Mouse (Mus musculus) spleen, embryonic (tissue): Measurements from ENCODE around the gene Gm4871.
"Not testable (repeated sequence)": the region's sequence is repeated elsewhere in the genome, so short reads cannot be mapped to it uniquely, and the experiment has no call there.

Experiments used
- CTCF ChIA-PET: fragments of 350-600 bp; sonication (Branson Sonifier 250); formaldehyde crosslinking; loops from one replicate; lab custom pipeline; 2022; lab: Charles Lee

Gm4871 gene

GRCm38 (mm10) chr5:145032391-145032790 is at the start of gene Gm4871:
TSS of gene Gm4871 (minus strand) at chr5:145032754.
- CTCF ChIA-PET: not testable (repeated sequence)

- CTCF ChIA-PET: no interaction called here
These were observed 49.5 kb upstream of the Gm4871 start for GRCm38 (mm10) chr5:145081866-145082613.

GRCm38 (mm10) chr5:145075081-145075480 is 42.5 kb upstream of the Gm4871 start:
- CTCF ChIA-PET: no interaction called here

GRCm38 (mm10) chr5:145071342-145071741 is 38.8 kb upstream of the Gm4871 start:
- CTCF ChIA-PET: no interaction called here

GRCm38 (mm10) chr5:145069707-145070106 is 37.2 kb upstream of the Gm4871 start:
- CTCF ChIA-PET: no interaction called here

- CTCF ChIA-PET: no interaction called here
These were observed 36.3 kb upstream of the Gm4871 start for GRCm38 (mm10) chr5:145068863-145069262.

- CTCF ChIA-PET: no interaction called here
These were observed 32.3 kb upstream of the Gm4871 start for GRCm38 (mm10) chr5:145064765-145065340.

- CTCF ChIA-PET: no interaction called here
These were observed 27.0 kb upstream of the Gm4871 start for GRCm38 (mm10) chr5:145059524-145059923.

- CTCF ChIA-PET: no interaction called here
These were observed 26.2 kb upstream of the Gm4871 start for GRCm38 (mm10) chr5:145058722-145059121.

- CTCF ChIA-PET: no interaction called here
These were observed 25.4 kb upstream of the Gm4871 start for GRCm38 (mm10) chr5:145057907-145058306.

GRCm38 (mm10) chr5:145054187-145054586 is 21.6 kb upstream of the Gm4871 start:
- CTCF ChIA-PET: not testable (repeated sequence)

- CTCF ChIA-PET: not testable (repeated sequence)
These were observed 10.1 kb upstream of the Gm4871 start, which contains the start of gene 1700018F24Rik for GRCm38 (mm10) chr5:145042690-145043089. TSS of gene 1700018F24Rik (plus strand) at chr5:145042990.

GRCm38 (mm10) chr5:145041628-145042027 is 9.1 kb upstream of the Gm4871 start:
- CTCF ChIA-PET: no interaction called here

GRCm38 (mm10) chr5:145030476-145030875 is 2.1 kb downstream of the Gm4871 start:
- CTCF ChIA-PET: not testable (repeated sequence)

GRCm38 (mm10) chr5:145020712-145021111 is 11.8 kb downstream of the Gm4871 start:
- CTCF ChIA-PET: not testable (repeated sequence)

- CTCF ChIA-PET: not testable (repeated sequence)
These were observed 12.3 kb downstream of the Gm4871 start for GRCm38 (mm10) chr5:145020254-145020653.

- CTCF ChIA-PET: not testable (repeated sequence)
These were observed 15.8 kb downstream of the Gm4871 start for GRCm38 (mm10) chr5:145016761-145017160.

- CTCF ChIA-PET: interaction anchor here (0.6 kb wide), 1 partner anchor 1447 kb away, joined by 4 read pairs; no protein-coding TSS in a partner anchor
These were observed 18.3 kb downstream of the Gm4871 start for GRCm38 (mm10) chr5:145014278-145014677.

- CTCF ChIA-PET: interaction anchor here (0.7 kb wide), 1 partner anchor 620 kb away, joined by 3 read pairs; no protein-coding TSS in a partner anchor
These were observed 23.5 kb downstream of the Gm4871 start for GRCm38 (mm10) chr5:145008878-145009659.

- CTCF ChIA-PET: no interaction called here
These were observed 27.0 kb downstream of the Gm4871 start for GRCm38 (mm10) chr5:145005596-145005995.

- CTCF ChIA-PET: no interaction called here
These were observed 28.1 kb downstream of the Gm4871 start for GRCm38 (mm10) chr5:145004495-145004894.

- CTCF ChIA-PET: no interaction called here
These were observed 29.2 kb downstream of the Gm4871 start for GRCm38 (mm10) chr5:145003362-145003761.
